Mouse (Mus musculus): ENCODE measurements around the gene Dap3. TPM values are rescaled to one million over a fixed set of nuclear protein-coding genes. Genes with fewer than 3 reads are reported as not detected.

Dap3 gene
- total and polyA plus RNA-seq, 3 experiments: 192 to 293 TPM; not detected in 1

- no peak for TF ChIP-seq BHLHE40 (IDR thresholded peaks at IDR 0.05; ENCODE audit: borderline replicate concordance, low read depth, low read length)
These were observed 11.2 kb downstream of the Dap3 start (continued) for GRCm38 (mm10) chr3:88939749-88940148.

- no peak overlapping the region for H3K4me3 ChIP-seq (ENCODE audit: control insufficient read depth in 1 of 2, insufficient read depth in 1 of 2, low read depth in 2 of 2, low read length in 2 of 2)
- peaks cover 6% of the 10 kb centered on the region for H3K79me2 ChIP-seq (ENCODE audit: control insufficient read depth, insufficient read depth, low read length, poor library complexity)
- H3K4me1 ChIP-seq (ENCODE audit: control insufficient read depth in 1 of 2, insufficient read depth in 2 of 2, low read length in 2 of 2): peaks cover 0 to 1% of the 10 kb centered on the region in 2 experiments; a peak in 2 of 4 replicates
- H3K9me3 ChIP-seq (replicated peaks; ENCODE audit: insufficient read depth, low read length): no peaks in the 10 kb centered on the region
- DNase-seq (ENCODE audit: low read depth, low spot score): no peak
- no peak overlapping the region for H3K9ac ChIP-seq (ENCODE audit: control insufficient read depth, low read depth, low read length, poor library complexity, severe bottlenecking)
- H3K27ac ChIP-seq (ENCODE audit: control insufficient read depth, low read depth, low read length): no peak overlapping the region
- peaks cover 2 to 18% of the 10 kb centered on the region in 2 experiments; a peak in 2 of 4 replicates for H3K36me3 ChIP-seq (ENCODE audit: control insufficient read depth in 1 of 2, insufficient read depth in 2 of 2, low read length in 2 of 2)
- TF ChIP-seq USF2 (IDR thresholded peaks at IDR 0.05; ENCODE audit: borderline replicate concordance in 1 of 2, insufficient read depth in 1 of 2, low read depth in 1 of 2, low read length in 2 of 2) (no peak), POLR2A (IDR thresholded peaks at IDR 0.05; ENCODE audit: control insufficient read depth in 1 of 2, insufficient read depth in 1 of 2, low read depth in 1 of 2, low read length in 2 of 2, poor library complexity in 1 of 2) (no peak), BHLHE40 (IDR thresholded peaks at IDR 0.05; ENCODE audit: borderline replicate concordance, low read depth, low read length) (no peak), TAL1 (IDR thresholded peaks at IDR 0.05; ENCODE audit: low read length) (no peak), HCFC1 (IDR thresholded peaks at IDR 0.05; ENCODE audit: low read depth, low read length) (no peak), USF1 (IDR thresholded peaks at IDR 0.05; ENCODE audit: low read depth, low read length) (no peak), JUND (IDR thresholded peaks at IDR 0.05; ENCODE audit: low read depth, low read length) (no peak), MYC (IDR thresholded peaks at IDR 0.05; ENCODE audit: low read depth, low read length) (no peak), RCOR1 (IDR thresholded peaks at IDR 0.05; ENCODE audit: low read depth, low read length) (no peak), ZNF384 (IDR thresholded peaks at IDR 0.05; ENCODE audit: low read depth, low read length) (no peak), POLR2AphosphoS5 (IDR thresholded peaks at IDR 0.05; ENCODE audit: borderline replicate concordance, low read depth, low read length) (no peak), RAD21 (IDR thresholded peaks at IDR 0.05; ENCODE audit: low read depth, low read length) (no peak), TBP (IDR thresholded peaks at IDR 0.05; ENCODE audit: low read depth, low read length) (no peak), SIN3A (IDR thresholded peaks at IDR 0.05; ENCODE audit: low read length) (no peak), MEF2A (IDR thresholded peaks at IDR 0.05; ENCODE audit: extremely low read depth, insufficient replicate concordance, low read depth, low read length, poor library complexity, severe bottlenecking) (no peak), ELF1 (IDR thresholded peaks at IDR 0.05; ENCODE audit: low read depth, low read length) (no peak), MXI1 (IDR thresholded peaks at IDR 0.05; ENCODE audit: low read depth, low read length) (no peak), POLR2AphosphoS2 (IDR thresholded peaks at IDR 0.05; ENCODE audit: low read length) (no peak), MAZ (IDR thresholded peaks at IDR 0.05; ENCODE audit: low read depth, low read length) (no peak)
- H3K27me3 ChIP-seq (ENCODE audit: control insufficient read depth in 1 of 2, insufficient read depth in 2 of 2, low read length in 2 of 2): no peaks in the 10 kb centered on the region
These were observed 11.9 kb downstream of the Dap3 start for GRCm38 (mm10) chr3:88939071-88939470.
